Mouse (Mus musculus) kidney, adult 2 months (tissue): ENCODE data around the gene Olfr820. TPM values are rescaled to one million over a fixed set of nuclear protein-coding genes. Genes with fewer than 3 reads are reported as not detected.

Experiments
- DNase-seq: peaks from one replicate; pipeline ENCODE4 v3.0.0; 2021
- H3K27ac ChIP-seq: fragments of 200-500 bp; 2 replicates; pipeline ENCODE4 v1.5.1; 2012; ENCODE audit warnings: low read depth, low read length, control low read depth, inconsistent platforms; ENCODE audit not compliant: insufficient read depth
- H3K27me3 ChIP-seq: fragments of 200-500 bp; replicated peaks from 2 replicates; pipeline ENCODE4 v1.6.1; 2012; ENCODE audit warnings: mild to moderate bottlenecking, moderate library complexity, low read length, inconsistent platforms; ENCODE audit not compliant: control insufficient read depth, insufficient read depth
- H3K36me3 ChIP-seq: fragments of 200-500 bp; 2 replicates; pipeline ENCODE4 v1.6.1; 2012; ENCODE audit warnings: mild to moderate bottlenecking, moderate library complexity, low read length, inconsistent platforms; ENCODE audit not compliant: control insufficient read depth, insufficient read depth
- H3K4me1 ChIP-seq: fragments of 200-500 bp; 2 replicates; pipeline ENCODE4 v1.6.1; 2011; ENCODE audit warnings: low read length; ENCODE audit not compliant: control insufficient read depth, insufficient read depth
- H3K4me3 ChIP-seq: fragments of 200-500 bp; 2 replicates; pipeline ENCODE4 v1.5.1; 2011; ENCODE audit warnings: mild to moderate bottlenecking, low read depth, low read length, control low read depth; ENCODE audit not compliant: insufficient read depth
- CTCF ChIP-seq: fragments of 200-500 bp; conservative IDR thresholded peaks from 2 replicates; pipeline ENCODE4 v1.5.1; 2011; ENCODE audit warnings: low read depth, mild to moderate bottlenecking, control low read depth, low read length, moderate library complexity, mixed read lengths; ENCODE audit not compliant: insufficient read depth, insufficient read length
- POLR2A ChIP-seq: fragments of 200-500 bp; IDR thresholded peaks from one replicate; pipeline ENCODE4 v1.6.1; 2011; ENCODE audit warnings: low read depth, low read length, control low read depth
- whole genome bisulfite sequencing: fragments of 180-500 bp; shearing (Covaris S2); methylation state at CpG from one replicate; pipeline ENCODE4 v1.1.7; 2018; 5-methylcytosine and 5-hydroxymethylcytosine counted together
- polyA plus RNA-seq: library from polyadenylated mRNA; depleted of rRNA; stranded (reverse); fragments of >200 nt; gene quantifications from 2 replicates; pipeline ENCODE4 v1.2.3, GENCODE M21; 2012; rRNA removed

The Olfr820 gene
- polyA plus RNA-seq, 1 experiment, result not detected

GRCm38 (mm10) chr10:130030048-130030447, 17.6 kb downstream of the Olfr820 start, which contains the start of gene Olfr821:
TSS of gene Olfr821 (plus strand) at chr10:130030348.
- H3K36me3 ChIP-seq, result no peaks in the 10 kb centered on the region
- H3K27ac ChIP-seq, result no peak within 1 kb of the TSS
- no peaks in the 10 kb centered on the region for H3K27me3 ChIP-seq
- TF ChIP-seq POLR2A (no peak), CTCF (no peak)
- no peak within 1 kb of the TSS for H3K4me3 ChIP-seq
- H3K4me1 ChIP-seq, result no peaks in the 10 kb centered on the region
- DNase-seq, result no peak

DNA sequence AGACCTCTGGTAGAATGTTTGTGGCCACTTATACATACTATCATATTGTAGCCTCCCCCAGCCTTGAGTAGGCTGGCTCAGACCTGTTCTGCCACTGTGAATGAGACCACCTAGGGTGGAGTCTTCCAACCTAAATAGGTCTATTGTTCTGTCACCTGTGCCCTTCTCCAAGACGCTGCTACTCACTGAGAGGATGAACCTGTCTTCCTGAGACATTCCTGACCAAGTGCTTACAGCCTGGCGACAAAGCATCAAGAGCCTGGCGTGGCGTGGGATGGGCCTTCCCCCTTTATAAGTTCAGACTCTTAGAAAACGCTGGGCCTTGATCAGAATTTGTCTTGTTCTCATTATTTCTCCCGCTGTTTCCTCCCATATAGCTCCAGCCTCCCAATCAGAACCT, 24.7 kb downstream of the Olfr820 start:
- Histone ChIP-seq H3K27me3 (no peaks in the 10 kb centered on the region), H3K36me3 (no peaks in the 10 kb centered on the region), H3K4me1 (no peaks in the 10 kb centered on the region), H3K27ac (no peak overlapping the region), H3K4me3 (no peak overlapping the region)
- DNase-seq, result no peak
- 71% methylated on average over 6 of the region's 6 CpGs for WGBS
- TF ChIP-seq POLR2A, result no peak
- TF ChIP-seq CTCF, result no peak

Other genes starting within 250 kb of the Olfr820 start
- gene Olfr808, start 247.1 kb upstream of the Olfr820 start, polyA plus RNA-seq, result not detected in 2 replicates
- gene Olfr809, start 238.0 kb upstream of the Olfr820 start, polyA plus RNA-seq, result not detected in 2 replicates
- gene Olfr810, start 217.7 kb upstream of the Olfr820 start, polyA plus RNA-seq, result not detected in 2 replicates
- gene Olfr811, start 208.2 kb upstream of the Olfr820 start, polyA plus RNA-seq, result not detected in 2 replicates
- not detected in 2 replicates for gene Olfr812, start 166.5 kb upstream of the Olfr820 start, polyA plus RNA-seq
- gene Olfr813, start 157.3 kb upstream of the Olfr820 start, polyA plus RNA-seq, result not detected in 2 replicates
- not detected in 2 replicates for gene Olfr814, start 132.8 kb upstream of the Olfr820 start, polyA plus RNA-seq
- gene Olfr815, start 106.8 kb upstream of the Olfr820 start, polyA plus RNA-seq, result not detected in 2 replicates
- gene Olfr816, start 97.0 kb upstream of the Olfr820 start, polyA plus RNA-seq, result not detected in 2 replicates
- not detected in 2 replicates for gene Olfr818, start 63.5 kb upstream of the Olfr820 start, polyA plus RNA-seq
- gene Olfr819, start 45.4 kb upstream of the Olfr820 start, polyA plus RNA-seq, result not detected in 2 replicates
- gene Olfr247, start 36.5 kb upstream of the Olfr820 start, polyA plus RNA-seq, result not detected in 2 replicates
- not detected in 2 replicates for gene Gm10310, start 27.6 kb upstream of the Olfr820 start, polyA plus RNA-seq
- gene Olfr821, start 17.7 kb downstream of the Olfr820 start, polyA plus RNA-seq, result not detected in 2 replicates
- gene Olfr822, start 58.6 kb downstream of the Olfr820 start, polyA plus RNA-seq, result not detected in 2 replicates
- gene Olfr823, start 102.8 kb downstream of the Olfr820 start, polyA plus RNA-seq, result not detected in 2 replicates
- gene Olfr824, start 117.4 kb downstream of the Olfr820 start, polyA plus RNA-seq, result not detected in 2 replicates
- gene Olfr825, start 154.1 kb downstream of the Olfr820 start, polyA plus RNA-seq, result not detected in 2 replicates
- not detected in 2 replicates for gene Olfr826, start 171.6 kb downstream of the Olfr820 start, polyA plus RNA-seq
- not detected in 2 replicates for gene Olfr827, start 201.8 kb downstream of the Olfr820 start, polyA plus RNA-seq